Mouse (Mus musculus): ENCODE measurements at regions not wholly inside any gene's neighbourhood (a gene's known extent, or its start where the extent isn't known, plus 50 kb on each side); places are given as distances from the start of the nearest gene placed in this dataset.

- 71% methylated on average over 12 of the region's 12 CpGs for WGBS
- H3K4me2 ChIP-seq (replicated peaks): no peak overlapping the region
- H3K36me3 ChIP-seq: no peaks in the 10 kb centered on the region
- H3K9ac ChIP-seq: no peak overlapping the region
- ATAC-seq (ENCODE audit: insufficient number of reproducible peaks, insufficient read depth, low FRiP score, low TSS enrichment): no peak
- H3K9me3 ChIP-seq: no peaks in the 10 kb centered on the region
- H3K4me3 ChIP-seq: no peak overlapping the region
- H3K27ac ChIP-seq: no peak overlapping the region
- H3K27me3 ChIP-seq: no peaks in the 10 kb centered on the region
- no peaks in the 10 kb centered on the region for H3K4me1 ChIP-seq
Measured at GRCm38 (mm10) chr12:110389439-110389838, 57.5 kb upstream of the Ppp2r5c start.

GRCm38 (mm10) chr12:110391464-110391863 is 55.5 kb upstream of the Ppp2r5c start:
- Histone ChIP-seq H3K9me3 (no peaks in the 10 kb centered on the region), H3K27ac (no peak overlapping the region), H3K36me3 (no peaks in the 10 kb centered on the region), H3K27me3 (no peaks in the 10 kb centered on the region), H3K4me1 (no peaks in the 10 kb centered on the region), H3K4me2 (replicated peaks) (no peak overlapping the region), H3K4me3 (no peak overlapping the region), H3K9ac (no peak overlapping the region)
- no peak for ATAC-seq (ENCODE audit: insufficient number of reproducible peaks, insufficient read depth, low FRiP score, low TSS enrichment)
- 79% methylated on average over 8 of the region's 8 CpGs for WGBS

GRCm38 (mm10) chr12:110393555-110393954 is 53.4 kb upstream of the Ppp2r5c start:
- no peak overlapping the region for H3K9ac ChIP-seq
- no peaks in the 10 kb centered on the region for H3K9me3 ChIP-seq
- H3K4me3 ChIP-seq: no peak overlapping the region
- H3K4me1 ChIP-seq: no peaks in the 10 kb centered on the region
- WGBS: 81% methylated on average over 7 of the region's 7 CpGs
- no peaks in the 10 kb centered on the region for H3K36me3 ChIP-seq
- H3K27me3 ChIP-seq: no peaks in the 10 kb centered on the region
- no peak for ATAC-seq (ENCODE audit: insufficient number of reproducible peaks, insufficient read depth, low FRiP score, low TSS enrichment)
- H3K4me2 ChIP-seq (replicated peaks): no peak overlapping the region
- no peak overlapping the region for H3K27ac ChIP-seq

All from embryonic facial prominence, embryonic 12.5 days (tissue).